Comparison of ENCODE assay signal across 8 mouse cellular contexts in the genomic region with DNA sequence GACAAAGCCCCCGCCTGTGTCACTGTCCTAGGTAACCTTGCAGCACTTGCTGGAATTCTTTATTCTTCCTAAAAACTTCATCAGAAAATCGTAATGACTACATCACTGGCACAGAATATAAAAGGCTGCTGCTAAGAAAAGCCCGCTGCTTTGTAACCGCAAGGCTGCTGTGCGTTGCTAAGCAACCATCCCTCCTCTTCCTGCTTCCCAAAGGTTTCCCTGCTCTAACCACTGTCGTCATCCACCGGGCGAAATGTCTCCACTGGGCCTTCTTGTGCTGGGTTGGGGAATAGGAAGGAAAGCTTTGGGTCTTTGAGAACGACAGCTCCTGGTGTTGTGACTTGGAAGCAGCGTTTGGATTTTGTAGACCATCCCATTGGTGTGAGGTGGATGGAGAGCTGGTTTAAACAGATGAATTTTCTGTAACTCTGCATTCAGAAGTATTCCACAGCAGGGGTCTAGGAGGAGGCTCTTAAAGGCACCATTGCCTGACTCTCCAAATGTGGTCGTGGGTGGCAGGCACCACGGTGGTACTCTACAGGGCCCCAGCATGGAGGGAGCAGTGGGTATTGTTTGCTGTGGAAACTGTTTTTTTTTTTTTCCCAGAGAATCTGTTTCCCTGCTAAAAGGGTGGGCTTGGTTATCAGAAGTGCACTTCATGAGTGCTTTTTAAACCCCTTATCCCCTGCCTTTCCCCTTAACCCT.
DNase-seq lines count a peak whose midpoint lies in the region; ATAC-seq and TF ChIP-seq lines count a peak whose summit lies in the region.

No protein-coding gene starts in this region.

- no peaks in the 10 kb centered on the region for H3K27me3 ChIP-seq in hindbrain, embryonic 13.5 days
- H3K27me3 ChIP-seq in limb, embryonic 14.5 days (ENCODE audit: control insufficient read depth, insufficient read depth, low read length), result no peaks in the 10 kb centered on the region

- peak overlapping the region; percentile 45 for H3K4me2 ChIP-seq in hindbrain, embryonic 13.5 days
- peak overlapping the region; percentile 23; the same call in 1 of the 2 replicates for H3K4me2 ChIP-seq in limb, embryonic 14.5 days (replicated peaks; ENCODE audit: low read depth, low read length, severe bottlenecking)

- ATAC-seq in hindbrain, embryonic 13.5 days (ENCODE audit: low FRiP score), result peak; percentile 81
- ATAC-seq in limb, embryonic 14.5 days (ENCODE audit: low FRiP score, low read depth), result no peak; the same call in 1 of the 2 replicates
- no peak for ATAC-seq in CD4-positive, CD25-positive, alpha-beta regulatory T cell, adult 4 months

- DNase-seq in R1 (ENCODE audit: low read depth, low spot score), result peak; percentile 75
- peak; percentile 85 for DNase-seq in embryo, embryonic 11 days
- peak; percentile 73 for DNase-seq in limb, embryonic 14.5 days (ENCODE audit: low spot score)
- peak; percentile 95 for DNase-seq in telencephalon, adult 2 months (ENCODE audit: low read depth, low spot score)
- DNase-seq in spleen, adult 18-20 months, result no peak
- DNase-seq in adipocyte (ENCODE audit: low spot score), result no peak

- H3K9me3 ChIP-seq in hindbrain, embryonic 13.5 days, result no peaks in the 10 kb centered on the region
- no peaks in the 10 kb centered on the region for H3K9me3 ChIP-seq in limb, embryonic 14.5 days (ENCODE audit: control insufficient read depth, low read length)

- H3K9ac ChIP-seq in hindbrain, embryonic 13.5 days, result peak overlapping the region; percentile 61
- H3K9ac ChIP-seq in limb, embryonic 14.5 days (ENCODE audit: low read depth, low read length, severe bottlenecking), result no peak overlapping the region

- no peak overlapping the region for H3K4me3 ChIP-seq in hindbrain, embryonic 13.5 days
- H3K4me3 ChIP-seq in limb, embryonic 14.5 days (replicated peaks; ENCODE audit: low read length), result no peak overlapping the region

- WGBS in hindbrain, embryonic 13.5 days, result 1% methylated on average over 12 of the region's 12 CpGs
- WGBS in limb, embryonic 14.5 days, result 13% methylated on average over 12 of the region's 12 CpGs

- no peaks in the 10 kb centered on the region for H3K36me3 ChIP-seq in hindbrain, embryonic 13.5 days
- no peaks in the 10 kb centered on the region for H3K36me3 ChIP-seq in limb, embryonic 14.5 days (ENCODE audit: control insufficient read depth, insufficient read depth, low read length)

- peaks cover 76% of the 10 kb centered on the region for H3K4me1 ChIP-seq in hindbrain, embryonic 13.5 days (replicated peaks)
- peaks cover 8% of the 10 kb centered on the region; the same call in 1 of the 2 replicates for H3K4me1 ChIP-seq in limb, embryonic 14.5 days (ENCODE audit: control insufficient read depth, insufficient read depth, low read length)

- H3K27ac ChIP-seq in hindbrain, embryonic 13.5 days, result peak overlapping the region; percentile 92
- no peak overlapping the region for H3K27ac ChIP-seq in limb, embryonic 14.5 days (replicated peaks; ENCODE audit: low read depth, low read length)

- no peak for TF ChIP-seq POLR2A in limb, embryonic 14.5 days (IDR thresholded peaks at IDR 0.05; ENCODE audit: borderline replicate concordance, extremely low read depth, insufficient read depth, insufficient read length)

Comparison
In these comparisons a context has a peak if more than half of its experiments do, and no peak if none do; other contexts are left out.
1. DNase-seq: peak in R1 (single experiment), embryo, embryonic 11 days (single experiment), limb, embryonic 14.5 days (single experiment) and telencephalon, adult 2 months (single experiment); none in spleen, adult 18-20 months (0 of 2) and adipocyte (single experiment).